Mouse (Mus musculus): Measurements from ENCODE around the gene Elmod1. TPM values are rescaled to one million over a fixed set of nuclear protein-coding genes. Genes with fewer than 3 reads are reported as not detected.

Elmod1 gene
- 0.11 TPM in 1 of 2 replicates, not detected in the other for polyA plus RNA-seq (2015; fragmentation: Nextera tagmentation; extraction: Ambion mirVana)

GRCm38 (mm10) chr9:53975122-53975518, at the start of gene Elmod1:
TSS of gene Elmod1 (minus strand) at chr9:53975301.

Other genes with a start within 250 kb of the Elmod1 start
- 2.4 and 2.6 TPM in 2 replicates for gene Slc35f2, start 203.8 kb downstream of the Elmod1 start, polyA plus RNA-seq (2015; fragmentation: Nextera tagmentation; extraction: Ambion mirVana)
- gene Sln, start 125.1 kb downstream of the Elmod1 start, polyA plus RNA-seq (2015; fragmentation: Nextera tagmentation; extraction: Ambion mirVana) = 0.40 and 0.65 TPM in 2 replicates
- gene Tnfaip8l3, start 93.1 kb upstream of the Elmod1 start, polyA plus RNA-seq (2015; fragmentation: Nextera tagmentation; extraction: Ambion mirVana) = 1.1 and 1.2 TPM in 2 replicates

All from urinary bladder, postnatal 0 days (tissue).